Mouse (Mus musculus): ENCODE results near the gene Shc3.

The Shc3 gene

DNA sequence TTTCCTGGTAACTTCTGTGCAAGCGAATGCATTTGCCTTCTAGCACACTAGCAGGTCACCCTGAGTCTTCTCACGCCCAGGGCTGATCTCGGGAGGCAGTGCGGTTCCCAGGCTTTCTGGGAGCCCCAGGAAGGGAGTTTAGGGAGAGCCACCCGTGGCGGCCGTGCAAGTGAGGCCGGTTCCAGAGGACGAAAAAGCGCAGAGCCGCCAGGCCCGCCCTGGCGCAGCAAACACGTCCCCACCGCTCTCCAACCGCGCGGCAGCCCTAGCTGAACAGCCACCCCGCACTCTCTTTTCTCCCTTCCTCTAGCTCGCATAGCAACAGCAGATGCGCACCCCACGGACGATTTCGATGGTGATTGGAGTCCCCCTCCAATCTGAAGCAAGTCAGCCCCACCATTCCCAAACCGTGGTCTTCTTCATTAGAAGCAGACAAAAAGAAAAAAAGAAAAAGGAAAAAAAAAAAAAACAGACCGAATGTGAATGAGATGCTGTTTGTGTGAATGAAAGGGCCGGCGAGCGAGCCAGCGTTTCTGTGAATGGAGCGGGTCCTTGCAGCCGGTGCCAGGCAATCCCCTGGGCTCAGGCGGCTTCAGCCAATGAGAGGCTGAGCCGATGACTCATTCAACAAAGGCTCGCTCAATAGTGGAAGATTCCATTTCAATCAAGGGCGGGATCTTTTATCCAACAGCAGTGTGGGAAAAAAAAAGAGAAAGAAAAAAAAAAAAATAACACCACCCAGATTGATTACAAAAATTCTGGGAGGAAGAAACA lies at the start of gene Shc3:
Gene Shc3, minus strand, starts transcription at position 509 of the 774 bp plus-strand sequence.
- peak; percentile 94 for DNase-seq (ENCODE audit: low spot score)

DNA sequence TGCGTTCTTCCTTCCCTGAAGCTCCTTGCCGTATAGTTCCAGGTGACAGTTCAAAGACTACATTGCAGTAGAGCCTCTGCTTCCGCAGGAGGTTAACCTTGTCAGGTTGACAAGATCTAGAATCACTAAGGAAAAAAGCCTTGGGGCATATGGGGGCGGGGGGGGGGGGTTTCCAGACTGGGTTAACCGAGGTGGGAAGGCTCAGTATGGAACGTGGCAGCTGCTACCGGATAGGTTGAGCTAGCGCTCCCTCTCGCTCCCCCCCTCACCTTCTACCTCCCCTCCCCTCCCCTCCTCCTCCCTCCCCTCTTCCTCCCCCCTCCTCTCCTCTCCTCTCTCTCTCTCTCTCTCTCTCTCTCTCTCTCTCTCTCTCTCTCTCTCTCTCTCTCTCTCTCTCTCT lies 49.4 kb upstream of the Shc3 start:
- DNase-seq (ENCODE audit: low spot score) = no peak

DNA sequence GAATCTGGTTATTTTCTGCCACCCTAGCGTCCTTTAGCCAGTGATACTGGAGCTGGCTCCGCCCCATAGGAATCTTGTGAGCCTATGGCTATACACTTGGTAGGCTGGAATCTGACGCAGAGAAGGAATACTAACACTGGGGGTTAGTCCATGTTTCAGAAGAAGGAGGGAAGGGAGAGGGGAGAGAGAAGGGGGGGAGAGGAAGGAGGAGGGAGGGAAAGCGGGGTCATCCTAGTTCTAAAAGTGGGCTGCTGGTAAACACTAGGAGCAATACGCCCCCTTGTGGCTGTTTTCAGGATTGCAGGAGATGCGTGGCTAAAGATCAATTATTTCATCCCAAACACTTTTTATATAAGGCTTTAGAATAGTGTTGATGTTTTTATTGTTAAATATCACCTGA lies 48.6 kb upstream of the Shc3 start:
- DNase-seq (ENCODE audit: low spot score) = peak; percentile 93

DNA sequence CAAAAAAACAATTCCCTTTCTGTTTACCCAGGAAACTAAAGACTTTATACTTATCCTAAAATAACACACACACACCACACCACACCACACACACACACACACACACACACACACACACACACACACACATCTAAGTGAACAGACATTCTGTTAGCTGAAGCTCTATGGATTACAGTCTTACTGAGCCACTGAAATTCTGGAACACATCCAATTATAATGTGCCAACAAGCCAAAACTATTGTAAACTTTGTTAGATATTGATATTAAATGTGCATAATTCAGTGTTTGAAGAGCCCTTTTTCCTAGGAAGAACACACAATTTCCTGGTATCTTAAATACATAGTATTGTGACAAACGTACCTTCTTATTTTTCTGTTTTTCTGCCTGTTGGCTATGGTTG lies 48.1 kb upstream of the Shc3 start:
- no peak for DNase-seq (ENCODE audit: low spot score)

DNA sequence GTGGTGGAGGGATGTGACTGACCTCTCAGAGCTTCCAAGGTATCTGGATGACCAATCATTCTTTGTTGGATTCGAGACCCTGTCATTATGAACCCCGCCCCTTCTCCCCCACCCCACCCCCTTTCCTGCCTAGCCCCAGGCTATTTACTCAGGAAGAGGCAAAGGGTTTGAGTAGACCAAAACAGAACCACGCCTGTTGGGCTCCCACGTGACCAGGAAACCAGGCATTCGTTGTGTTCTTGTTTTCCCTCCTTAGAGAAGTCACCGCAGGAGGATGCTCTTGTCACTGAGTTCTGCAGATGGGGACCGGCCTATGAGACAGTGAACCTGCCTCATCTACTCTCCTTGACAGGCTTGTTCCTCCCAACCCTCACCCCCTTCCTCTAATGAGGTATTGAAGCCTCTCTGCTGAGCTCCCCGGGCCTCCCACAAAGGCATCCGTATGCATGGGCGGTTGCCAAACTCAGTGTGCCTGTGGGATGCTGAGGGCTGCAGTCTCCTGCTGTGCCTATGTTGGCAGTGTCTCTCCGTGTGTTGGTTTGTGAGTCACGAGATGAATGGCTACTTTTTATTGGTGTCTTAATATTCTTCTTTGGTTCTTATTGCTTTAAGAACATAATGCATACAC lies 47.3 kb upstream of the Shc3 start:
- DNase-seq (ENCODE audit: low spot score) = peak; percentile 55

DNA sequence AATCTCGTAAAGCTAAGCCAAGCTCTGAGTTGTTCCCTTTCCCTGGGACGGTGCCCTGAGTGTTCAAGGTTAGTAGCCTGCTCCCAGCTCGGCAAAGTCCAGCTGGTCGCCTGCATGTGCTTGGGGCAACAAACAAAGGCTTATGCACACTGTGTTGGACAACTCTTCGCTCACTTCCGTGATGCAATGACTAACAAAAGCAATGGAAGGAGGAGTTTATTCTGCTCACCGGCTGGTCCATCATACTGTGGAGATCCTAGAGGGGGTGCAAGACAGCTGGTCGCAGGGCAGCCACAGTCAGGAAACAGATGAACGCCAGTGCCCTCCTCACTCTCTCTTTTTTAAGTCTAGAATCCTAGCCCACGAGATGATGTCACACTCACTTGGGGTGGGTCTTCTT lies 46.6 kb upstream of the Shc3 start:
- DNase-seq (ENCODE audit: low spot score) = no peak

DNA sequence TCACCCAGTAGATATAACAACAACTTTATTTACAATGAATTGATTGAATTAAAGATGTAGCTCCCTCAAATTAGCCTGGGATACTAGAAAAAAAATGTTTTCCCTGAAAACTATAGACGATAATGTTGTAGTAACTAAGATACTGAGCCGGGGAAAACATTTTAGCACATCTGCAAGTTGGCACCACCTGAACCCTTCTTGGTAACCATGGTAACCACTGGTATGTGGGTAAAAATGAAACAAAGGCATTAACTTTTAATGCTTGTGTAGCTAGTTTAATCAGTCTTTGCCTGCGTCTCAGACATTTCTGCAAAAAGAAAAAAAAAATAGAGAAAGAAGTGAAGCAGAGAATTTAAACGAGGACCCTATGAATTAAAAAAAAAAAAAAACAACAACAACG lies 42.3 kb upstream of the Shc3 start:
- DNase-seq (ENCODE audit: low spot score) = peak; percentile 34

DNA sequence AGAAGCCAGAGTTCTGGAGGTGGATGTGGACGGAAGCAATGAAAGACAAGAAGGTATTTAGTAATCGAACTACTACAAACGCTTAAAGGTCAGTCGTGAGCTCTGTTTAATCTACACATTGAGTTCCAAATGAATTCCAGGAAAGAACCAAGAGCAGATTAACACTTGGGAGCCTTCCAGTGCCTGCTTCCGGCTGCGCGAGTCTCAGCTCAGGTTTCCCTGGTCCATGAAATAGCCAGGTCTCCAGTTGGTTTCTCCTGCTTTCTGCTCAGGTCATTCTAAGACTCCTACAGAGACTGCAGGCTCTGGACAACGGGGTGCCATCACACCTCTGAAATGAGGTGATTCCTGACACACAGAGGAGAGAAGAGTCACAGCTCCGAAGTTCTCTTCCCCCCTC lies 41.8 kb upstream of the Shc3 start:
- DNase-seq (ENCODE audit: low spot score) = no peak

DNA sequence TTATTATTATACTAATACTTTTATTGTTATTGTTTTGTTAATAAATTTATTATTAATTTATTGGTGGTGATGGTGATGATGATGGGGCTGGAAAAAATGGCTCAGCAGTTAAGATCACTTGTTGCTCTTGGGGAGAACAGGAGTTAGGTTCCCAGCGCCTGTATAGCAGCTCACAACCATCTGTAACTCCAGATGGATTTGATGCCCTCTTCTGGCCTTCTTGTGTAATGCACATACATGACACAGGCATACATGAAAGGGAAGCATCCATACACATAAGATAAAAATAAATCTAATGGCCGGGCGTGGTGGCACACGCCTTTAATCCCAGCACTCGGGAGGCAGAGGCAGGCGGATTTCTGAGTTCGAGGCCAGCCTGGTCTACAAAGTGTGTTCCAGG lies 40.0 kb upstream of the Shc3 start:
- no peak for DNase-seq (ENCODE audit: low spot score)

DNA sequence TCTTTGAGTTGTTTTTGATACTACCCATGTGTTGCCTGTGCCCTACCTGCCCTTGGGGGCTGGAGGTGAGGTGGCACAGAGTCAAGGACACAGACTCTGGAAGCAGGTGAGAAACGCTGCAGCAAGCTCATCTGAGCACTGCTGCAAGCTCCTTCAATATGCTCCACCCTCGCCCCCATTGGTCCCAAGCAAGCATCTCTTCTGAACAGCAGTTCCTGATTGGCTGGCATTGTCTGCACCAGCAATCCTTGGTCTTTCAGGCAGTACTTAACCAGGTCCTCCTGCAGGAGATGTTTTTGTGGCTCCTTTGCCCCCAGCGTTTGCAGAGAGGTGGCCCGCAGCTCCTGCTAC lies 34.6 kb upstream of the Shc3 start:
- DNase-seq (ENCODE audit: low spot score) = no peak

DNA sequence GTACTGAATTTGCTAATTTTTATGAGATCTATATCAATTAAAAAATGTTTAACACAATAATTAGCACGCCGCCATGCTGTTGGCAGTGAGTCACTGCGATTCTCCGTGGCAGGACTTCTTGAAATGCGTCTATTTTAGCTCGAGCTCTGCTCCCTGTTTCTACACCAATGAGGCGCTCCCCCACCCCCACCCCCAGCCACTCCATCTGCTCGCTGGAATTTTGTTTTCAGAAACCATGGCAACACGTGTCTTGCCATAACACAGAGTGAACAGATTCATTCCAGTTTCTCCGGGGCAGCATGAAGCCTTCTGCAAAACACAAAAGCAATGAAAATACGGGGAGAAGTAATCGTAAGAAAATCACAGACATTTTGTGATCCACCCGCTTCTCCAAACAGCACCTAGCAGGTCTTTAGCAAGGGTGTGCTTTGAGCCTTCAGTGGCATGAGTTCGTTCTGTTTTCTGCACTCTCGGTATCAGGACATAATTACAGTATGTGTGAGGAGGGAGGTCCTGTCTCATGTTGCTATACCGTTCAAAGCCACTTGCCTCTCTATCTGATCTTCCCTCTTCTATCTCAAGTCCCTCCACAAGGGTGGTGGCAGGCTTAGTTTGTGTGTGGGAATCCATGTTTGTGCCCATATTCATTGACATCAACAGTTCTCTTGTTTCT lies 34.1 kb upstream of the Shc3 start:
- DNase-seq (ENCODE audit: low spot score) = peak; percentile 64

DNA sequence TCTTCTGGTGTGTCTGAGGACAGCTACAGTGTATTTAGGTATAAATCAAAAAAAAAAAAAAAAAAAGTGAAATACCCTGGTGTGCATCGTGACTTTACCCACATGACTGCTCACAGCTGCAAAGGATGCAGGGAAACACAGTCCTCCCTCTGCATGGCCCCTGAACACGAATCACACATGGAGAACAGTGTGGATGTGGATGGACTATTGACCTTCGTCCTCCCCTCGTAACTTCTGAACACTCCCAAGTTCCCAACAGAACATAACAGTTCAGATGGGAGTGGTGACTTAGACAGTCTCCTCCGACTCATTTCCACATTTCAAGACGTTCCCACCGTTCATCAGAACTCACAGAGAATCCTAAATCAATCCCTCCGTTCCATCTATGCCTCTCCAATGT lies 33.5 kb upstream of the Shc3 start:
- no peak for DNase-seq (ENCODE audit: low spot score)

DNA sequence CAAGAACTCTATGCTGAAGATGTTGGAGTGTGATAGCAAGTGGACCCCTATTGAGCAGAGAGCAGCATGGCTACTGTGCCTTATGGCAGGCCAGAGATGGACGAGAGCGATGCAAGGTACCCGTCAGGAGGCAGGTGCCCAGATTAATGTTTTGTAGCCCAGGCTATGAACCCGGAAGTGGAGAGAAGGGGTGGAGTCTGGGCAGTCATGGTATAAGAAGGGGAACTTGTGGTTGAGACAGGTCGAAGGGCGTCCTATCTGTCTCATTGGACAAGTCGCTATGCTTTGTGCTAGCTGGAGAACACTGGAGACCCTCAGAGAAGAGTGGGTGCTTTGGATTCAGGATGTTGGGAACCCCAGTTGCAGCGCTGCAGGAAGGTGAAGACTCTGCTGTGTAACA lies 30.9 kb upstream of the Shc3 start:
- DNase-seq (ENCODE audit: low spot score) = no peak

DNA sequence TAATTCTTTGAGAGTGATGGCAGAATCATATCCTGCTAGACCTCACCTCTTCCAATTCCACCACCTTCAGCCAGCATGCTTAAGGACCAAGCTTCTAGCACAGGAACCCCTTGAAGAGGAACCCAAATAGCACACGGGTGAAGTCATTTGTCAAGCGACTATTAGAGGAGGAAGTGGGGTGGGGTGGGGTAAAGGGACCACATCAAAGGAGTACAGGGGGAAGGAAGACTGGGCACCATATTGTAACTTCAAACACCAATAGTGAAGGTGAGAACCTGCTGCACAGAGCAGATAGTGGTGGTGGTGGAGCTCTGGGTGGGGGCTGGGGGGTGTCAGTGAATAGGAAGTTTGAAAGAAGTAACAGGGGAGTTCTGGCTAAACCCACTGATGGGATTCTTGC lies 28.8 kb upstream of the Shc3 start:
- no peak for DNase-seq (ENCODE audit: low spot score)

DNA sequence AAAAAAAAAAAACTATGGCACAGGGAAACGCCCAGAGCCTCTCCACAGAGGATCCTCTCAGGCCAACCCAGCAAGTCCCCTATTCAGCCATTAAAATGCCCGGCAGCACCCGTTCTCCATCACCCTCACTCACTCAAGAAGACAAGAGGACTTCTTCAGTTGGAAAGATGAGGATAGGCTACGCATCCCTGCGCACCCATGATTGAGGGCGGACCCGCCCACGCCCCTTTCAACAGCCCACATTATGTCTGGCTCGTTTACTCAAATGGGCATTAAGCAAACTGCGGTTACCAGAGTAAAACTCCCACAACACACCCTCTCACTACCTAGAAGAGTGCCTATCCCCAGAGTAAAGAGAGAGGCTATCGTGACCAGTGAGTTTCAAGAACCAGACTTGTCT lies 26.2 kb upstream of the Shc3 start:
- DNase-seq (ENCODE audit: low spot score) = no peak

DNA sequence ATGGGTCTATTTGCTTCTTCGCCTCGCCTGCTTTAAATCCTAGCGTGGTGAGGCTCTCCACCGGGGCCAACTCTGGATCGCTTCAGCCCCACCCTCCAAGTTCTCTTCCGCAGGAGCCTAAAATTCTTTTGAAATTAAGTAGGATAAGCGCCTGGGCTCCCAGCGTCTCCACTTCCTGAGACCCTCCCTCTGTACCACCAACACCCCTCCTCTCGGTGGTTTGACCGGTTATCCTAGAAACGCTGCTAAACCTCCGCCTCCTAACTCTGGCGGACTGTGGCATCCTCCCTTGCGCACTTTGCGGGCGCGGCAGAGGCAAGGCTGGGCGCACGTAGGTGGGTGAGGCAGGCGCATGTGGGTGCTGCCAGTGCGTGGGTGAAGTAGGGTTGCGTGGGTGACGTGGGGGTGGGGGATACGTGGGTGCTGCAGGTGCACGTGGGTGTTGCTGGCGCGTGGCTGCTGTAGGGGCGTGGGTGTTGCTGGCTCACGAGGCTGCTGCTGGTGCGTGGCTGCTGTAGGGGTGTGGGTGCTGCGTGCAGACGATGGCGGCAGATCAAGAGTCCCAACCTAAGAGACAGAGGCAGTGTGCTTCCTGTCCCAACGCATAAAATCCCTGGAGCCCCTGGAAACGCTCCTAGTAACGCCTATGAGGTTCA lies 25.6 kb upstream of the Shc3 start:
- DNase-seq (ENCODE audit: low spot score) = peak; percentile 48

DNA sequence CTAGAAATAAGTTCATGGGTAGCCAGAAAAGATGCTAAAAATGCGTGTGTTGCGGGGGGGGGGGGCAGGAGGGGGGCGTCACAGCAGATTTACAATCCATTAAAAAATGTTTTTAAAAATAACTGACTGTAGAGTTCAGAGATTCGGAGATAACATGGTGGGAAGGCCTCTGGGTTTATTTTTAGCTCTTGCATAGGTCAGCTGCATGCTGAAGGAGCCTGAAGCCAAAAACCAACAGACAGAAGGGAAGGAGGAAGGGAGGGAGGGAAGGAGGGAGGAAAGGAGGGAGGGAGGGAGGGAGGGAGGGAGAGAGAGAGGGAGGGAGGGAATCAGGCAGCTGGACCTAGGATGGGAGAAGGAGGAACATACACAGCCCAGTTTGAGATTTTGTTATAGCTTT lies 18.8 kb upstream of the Shc3 start:
- no peak for DNase-seq (ENCODE audit: low spot score)

DNA sequence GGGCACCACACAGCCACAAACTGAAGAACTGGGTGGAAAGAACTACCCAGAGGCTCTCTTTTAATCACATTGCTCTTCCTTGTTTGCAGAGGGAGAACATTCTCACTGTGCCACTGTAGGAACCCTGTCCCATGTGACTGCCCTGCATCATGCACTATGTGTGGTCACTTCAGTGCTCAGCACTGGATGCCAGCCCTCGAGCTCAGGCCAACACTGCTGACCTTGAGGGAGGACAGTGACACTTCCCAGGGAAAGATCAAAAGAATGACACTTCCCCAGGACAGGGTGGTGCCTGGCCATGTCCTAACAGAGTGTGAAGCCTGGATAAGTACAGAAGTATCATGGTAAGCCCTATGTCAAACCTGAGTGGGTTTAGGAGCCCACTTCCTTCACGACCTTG lies 13.0 kb upstream of the Shc3 start:
- DNase-seq (ENCODE audit: low spot score) = no peak

DNA sequence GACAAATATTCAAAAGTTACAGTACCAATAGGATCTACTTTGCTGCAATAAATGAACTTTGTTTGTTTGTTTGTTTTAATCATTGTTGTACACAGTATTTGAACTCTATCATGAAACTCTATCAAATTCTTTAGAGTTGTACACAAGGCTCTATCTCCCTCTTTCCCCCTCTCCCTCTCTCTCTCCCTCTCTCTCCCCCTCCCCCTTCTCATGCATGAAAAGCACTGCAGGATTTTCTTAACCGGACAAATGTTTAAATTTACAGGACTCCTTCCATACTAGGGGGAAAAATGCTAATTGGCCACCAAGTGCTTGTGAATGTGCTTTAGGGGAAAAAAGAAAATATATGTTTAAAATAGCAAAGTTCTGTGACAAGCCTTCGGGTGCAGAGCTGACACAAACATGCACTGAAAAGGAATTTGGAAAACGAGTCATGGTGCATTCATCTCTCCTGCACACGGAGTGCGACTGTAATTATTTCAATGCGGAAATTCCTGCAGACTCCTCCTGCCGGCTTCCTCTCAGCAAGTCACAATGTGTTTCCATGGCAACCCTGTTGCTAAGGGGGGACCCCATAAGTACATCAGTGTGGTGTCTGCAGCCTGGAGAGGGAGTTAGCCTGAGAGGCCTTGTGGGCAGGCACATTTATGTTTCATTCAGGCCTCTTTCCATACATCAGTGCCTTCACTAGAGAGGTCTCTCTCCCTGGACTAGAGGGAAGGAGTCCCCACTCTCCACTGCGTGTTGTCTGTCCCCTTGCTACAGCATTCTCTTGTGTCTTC lies 11.2 kb upstream of the Shc3 start:
- peak; percentile 81 for DNase-seq (ENCODE audit: low spot score)

DNA sequence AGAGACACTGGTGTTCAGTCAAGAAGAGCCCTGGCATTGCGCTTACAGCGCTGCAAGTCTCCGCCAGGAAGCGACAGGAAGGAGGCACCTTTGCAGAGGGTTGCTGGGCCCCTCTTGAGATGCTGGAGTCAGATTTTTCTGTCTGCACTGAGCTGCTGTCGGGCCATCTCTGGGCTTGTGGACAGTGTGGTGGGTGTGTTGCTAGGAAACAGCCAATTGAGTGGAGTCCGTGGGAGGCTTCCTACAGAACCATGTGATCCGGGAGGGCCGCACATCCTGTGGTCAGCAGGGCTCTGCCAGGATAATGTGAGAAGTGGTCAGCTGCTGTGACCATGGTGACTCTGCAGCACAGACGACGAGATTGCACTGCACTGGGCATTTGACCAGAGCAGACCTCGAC lies 4.6 kb upstream of the Shc3 start:
- peak; percentile 62 for DNase-seq (ENCODE audit: low spot score)

DNA sequence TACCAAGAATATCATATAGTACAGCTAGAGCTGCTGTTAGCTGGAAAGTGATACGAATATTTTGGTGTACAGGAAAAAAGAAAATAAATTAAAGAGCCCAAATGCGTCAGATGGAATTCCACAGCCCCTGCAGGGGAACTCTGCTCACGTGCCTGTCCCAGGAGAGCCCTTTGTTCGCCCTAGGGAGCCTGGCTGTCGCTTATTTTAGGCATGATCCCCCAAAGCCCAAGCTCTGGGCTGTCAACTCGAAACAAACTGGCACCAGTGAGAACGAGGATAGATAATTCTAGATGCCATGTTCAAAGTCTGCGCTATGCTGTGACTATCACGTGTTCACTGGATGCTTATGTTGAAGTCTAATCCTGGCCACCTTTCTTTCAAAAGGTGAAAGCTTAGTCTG lies 892 bp upstream of the Shc3 start:
- DNase-seq (ENCODE audit: low spot score) = peak; percentile 41

DNA sequence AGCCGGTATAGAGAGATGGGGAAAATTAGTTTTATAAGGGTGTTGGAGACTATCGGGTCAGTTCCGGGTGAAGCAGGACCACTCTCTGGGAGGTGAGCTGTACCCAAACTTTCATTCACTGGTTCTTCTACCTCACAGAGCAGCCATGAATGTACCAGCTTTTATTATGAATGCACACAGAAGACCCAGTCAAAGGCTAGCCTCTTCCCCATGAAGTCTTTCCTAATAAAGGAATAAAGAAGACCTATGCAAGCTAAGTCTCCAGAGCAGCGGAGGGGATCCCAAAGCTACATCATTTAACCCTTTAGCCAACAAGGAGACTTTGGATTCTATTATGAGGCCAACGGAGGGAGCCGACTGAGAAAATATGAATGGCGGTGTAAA lies 458 bp upstream of the Shc3 start:
- DNase-seq (ENCODE audit: low spot score) = no peak
